Mouse (Mus musculus) limb, embryonic 15.5 days (tissue): Measurements from ENCODE around the gene Ccdc148. TPM values are rescaled to one million over a fixed set of nuclear protein-coding genes. Genes with fewer than 3 reads are reported as not detected.
A peak's percentile ranks its signal among the peaks of the same experiment; 100 is the strongest.

ENCODE experiments used
- ATAC-seq: fragments of 200-750 bp; cut with Nextera tagmentation; 2 replicates; pipeline ENCODE4 v1.8.0; 2017; ENCODE audit warnings: low read depth, moderate TSS enrichment; ENCODE audit not compliant: insufficient number of reproducible peaks, low FRiP score, low TSS enrichment
- H3K27ac ChIP-seq: fragments of 300-500 bp; sonication (generic); 2 replicates; pipeline ENCODE4 v1.5.1; 2015; ENCODE audit warnings: moderate library complexity, mild to moderate bottlenecking, inconsistent platforms
- H3K27me3 ChIP-seq: fragments of 300-500 bp; sonication (generic); 2 replicates; pipeline ENCODE4 v1.6.1; 2015; ENCODE audit warnings: inconsistent platforms
- H3K36me3 ChIP-seq: fragments of 300-500 bp; sonication (generic); 2 replicates; pipeline ENCODE4 v1.6.1; 2015; ENCODE audit warnings: inconsistent platforms
- H3K4me1 ChIP-seq: fragments of 300-500 bp; sonication (generic); 2 replicates; pipeline ENCODE4 v1.6.1; 2015; ENCODE audit warnings: inconsistent platforms
- H3K4me2 ChIP-seq: fragments of 300-500 bp; sonication (generic); 2 replicates; pipeline ENCODE4 v1.6.1; 2015; ENCODE audit warnings: mild to moderate bottlenecking, inconsistent platforms
- H3K4me3 ChIP-seq: fragments of 300-500 bp; sonication (generic); 2 replicates; pipeline ENCODE4 v1.5.1; 2015; ENCODE audit warnings: mild to moderate bottlenecking, inconsistent platforms
- H3K9ac ChIP-seq: fragments of 300-500 bp; sonication (generic); 2 replicates; pipeline ENCODE4 v1.6.1; 2015; ENCODE audit warnings: inconsistent platforms
- H3K9me3 ChIP-seq: fragments of 300-500 bp; sonication (generic); 2 replicates; pipeline ENCODE4 v1.6.1; 2016; ENCODE audit warnings: inconsistent platforms
- WGBS: fragments of 180-500 bp; shearing (Covaris S2); methylation state at CpG from one replicate; pipeline ENCODE4 v1.1.7; 2015; 5-methylcytosine and 5-hydroxymethylcytosine counted together
- polyA plus RNA-seq: library from polyadenylated mRNA; unstranded; fragments of >200 nt; fragmentation: Nextera tagmentation; extraction: Ambion mirVana; gene quantifications from 2 replicates; pipeline ENCODE4 v1.2.1, GENCODE M21; 2015

The Ccdc148 gene
- polyA plus RNA-seq, 1 experiment from 2014 or later, result 0.84 TPM

GRCm38 (mm10) chr2:59155428-59155827 is 5.1 kb downstream of the Ccdc148 start:
- no peaks in the 10 kb centered on the region for H3K27me3 ChIP-seq
- ATAC-seq, result no peak

GRCm38 (mm10) chr2:59131044-59131443 is 29.4 kb downstream of the Ccdc148 start:
- Histone ChIP-seq H3K9me3 (no peaks in the 10 kb centered on the region), H3K9ac (no peak overlapping the region), H3K4me1 (no peaks in the 10 kb centered on the region), H3K36me3 (no peaks in the 10 kb centered on the region), H3K27me3 (no peaks in the 10 kb centered on the region), H3K4me3 (no peak overlapping the region), H3K4me2 (no peak overlapping the region), H3K27ac (no peak overlapping the region)
- WGBS, result 86% methylated on average over 8 of the region's 8 CpGs
- no peak for ATAC-seq

More at GRCm38 (mm10) chr2:59155428-59155827, 5.1 kb downstream of the Ccdc148 start:
- Histone ChIP-seq H3K4me2 (no peak overlapping the region), H3K27ac (no peak overlapping the region), H3K4me1 (peaks cover 7% of the 10 kb centered on the region), H3K9me3 (no peaks in the 10 kb centered on the region), H3K4me3 (no peak overlapping the region), H3K9ac (no peak overlapping the region), H3K36me3 (no peaks in the 10 kb centered on the region)

- no peaks in the 10 kb centered on the region for H3K36me3 ChIP-seq
- H3K9me3 ChIP-seq, result no peaks in the 10 kb centered on the region
- WGBS, result 67% methylated on average over 8 of the region's 8 CpGs
- H3K4me2 ChIP-seq, result no peak overlapping the region
- no peaks in the 10 kb centered on the region for H3K4me1 ChIP-seq
- H3K4me3 ChIP-seq, result no peak overlapping the region
- H3K27ac ChIP-seq, result no peak overlapping the region
- H3K9ac ChIP-seq, result no peak overlapping the region
- no peaks in the 10 kb centered on the region for H3K27me3 ChIP-seq
- ATAC-seq, result no peak
Observed at GRCm38 (mm10) chr2:59129821-59130220, 30.7 kb downstream of the Ccdc148 start.

- no peak for ATAC-seq
- H3K9ac ChIP-seq, result no peak overlapping the region
- no peaks in the 10 kb centered on the region for H3K36me3 ChIP-seq
- no peak overlapping the region for H3K27ac ChIP-seq
- no peak overlapping the region for H3K4me3 ChIP-seq
- 72% methylated on average over 7 of the region's 7 CpGs for WGBS
- no peaks in the 10 kb centered on the region for H3K27me3 ChIP-seq
- H3K4me1 ChIP-seq, result no peaks in the 10 kb centered on the region
- H3K4me2 ChIP-seq, result no peak overlapping the region
- H3K9me3 ChIP-seq, result no peaks in the 10 kb centered on the region
Observed at GRCm38 (mm10) chr2:59129023-59129422, 31.5 kb downstream of the Ccdc148 start.

GRCm38 (mm10) chr2:59055615-59056145 is 104.8 kb downstream of the Ccdc148 start:
- 73% methylated on average over 5 of the region's 5 CpGs for WGBS
- Histone ChIP-seq H3K27me3 (no peaks in the 10 kb centered on the region), H3K4me1 (no peaks in the 10 kb centered on the region), H3K4me2 (no peak overlapping the region), H3K9me3 (no peaks in the 10 kb centered on the region), H3K27ac (no peak overlapping the region), H3K36me3 (no peaks in the 10 kb centered on the region), H3K9ac (no peak overlapping the region), H3K4me3 (no peak overlapping the region)
- ATAC-seq, result no peak

GRCm38 (mm10) chr2:59054339-59054738 is 106.1 kb downstream of the Ccdc148 start:
- Histone ChIP-seq H3K27ac (no peak overlapping the region), H3K36me3 (no peaks in the 10 kb centered on the region), H3K9me3 (no peaks in the 10 kb centered on the region), H3K27me3 (no peaks in the 10 kb centered on the region), H3K4me2 (no peak overlapping the region), H3K4me3 (no peak overlapping the region), H3K9ac (no peak overlapping the region), H3K4me1 (0 out of 2 replicates have a peak, but pooled peaks cover 4% of the 10 kb centered on the region)
- WGBS, result 70% methylated on average over 5 of the region's 5 CpGs
- ATAC-seq, result no peak

- ATAC-seq, result no peak
- 0 out of 2 replicates have a peak, but pooled peaks cover 4% of the 10 kb centered on the region for H3K4me1 ChIP-seq
- no peak overlapping the region for H3K9ac ChIP-seq
- H3K27ac ChIP-seq, result no peak overlapping the region
- no peaks in the 10 kb centered on the region for H3K9me3 ChIP-seq
- no peaks in the 10 kb centered on the region for H3K27me3 ChIP-seq
- H3K36me3 ChIP-seq, result no peaks in the 10 kb centered on the region
- H3K4me3 ChIP-seq, result no peak overlapping the region
- H3K4me2 ChIP-seq, result no peak overlapping the region
- WGBS, result 60% methylated on average over 7 of the region's 7 CpGs
Observed at GRCm38 (mm10) chr2:59053461-59054039, 106.9 kb downstream of the Ccdc148 start.

- H3K4me3 ChIP-seq, result no peak overlapping the region
- no peak for ATAC-seq
- no peak overlapping the region for H3K9ac ChIP-seq
- no peaks in the 10 kb centered on the region for H3K9me3 ChIP-seq
- H3K4me2 ChIP-seq, result no peak overlapping the region
- no peaks in the 10 kb centered on the region for H3K36me3 ChIP-seq
- 78% methylated on average over 8 of the region's 8 CpGs for WGBS
- no peaks in the 10 kb centered on the region for H3K27me3 ChIP-seq
- peaks cover 11% of the 10 kb centered on the region; the same call in 1 of the 2 replicates for H3K4me1 ChIP-seq
- no peak overlapping the region for H3K27ac ChIP-seq
Observed at GRCm38 (mm10) chr2:59050245-59050824, 110.1 kb downstream of the Ccdc148 start.

- ATAC-seq, result no peak
- no peak overlapping the region for H3K4me3 ChIP-seq
- H3K9me3 ChIP-seq, result no peaks in the 10 kb centered on the region
- no peak overlapping the region for H3K4me2 ChIP-seq
- H3K4me1 ChIP-seq, result peaks cover 11% of the 10 kb centered on the region; the same call in 1 of the 2 replicates
- H3K27me3 ChIP-seq, result no peaks in the 10 kb centered on the region
- no peaks in the 10 kb centered on the region for H3K36me3 ChIP-seq
- no peak overlapping the region for H3K27ac ChIP-seq
- no peak overlapping the region for H3K9ac ChIP-seq
- WGBS, result 38% methylated on average over 4 of the region's 4 CpGs
Observed at GRCm38 (mm10) chr2:59049686-59050085, 110.8 kb downstream of the Ccdc148 start.

- peaks cover 13% of the 10 kb centered on the region; the same call in 1 of the 2 replicates for H3K4me1 ChIP-seq
- no peaks in the 10 kb centered on the region for H3K36me3 ChIP-seq
- no peaks in the 10 kb centered on the region for H3K9me3 ChIP-seq
- no peak overlapping the region for H3K9ac ChIP-seq
- ATAC-seq, result peak; percentile 81; the same call in 1 of the 2 replicates
- no peak overlapping the region for H3K4me2 ChIP-seq
- no peaks in the 10 kb centered on the region for H3K27me3 ChIP-seq
- WGBS, result 36% methylated on average over 6 of the region's 6 CpGs
- H3K4me3 ChIP-seq, result no peak overlapping the region
- H3K27ac ChIP-seq, result 0 out of 2 replicates have a peak overlapping the region, but pooled peaks have one; percentile 18
Observed at GRCm38 (mm10) chr2:59048775-59049451, 111.6 kb downstream of the Ccdc148 start.

GRCm38 (mm10) chr2:59043313-59044032 is 117.0 kb downstream of the Ccdc148 start:
- H3K4me1 ChIP-seq, result peaks cover 20% of the 10 kb centered on the region
- no peak overlapping the region for H3K9ac ChIP-seq
- no peaks in the 10 kb centered on the region for H3K36me3 ChIP-seq
- H3K27ac ChIP-seq, result no peak overlapping the region
- peak overlapping the region; percentile 6 for H3K4me2 ChIP-seq
- H3K9me3 ChIP-seq, result no peaks in the 10 kb centered on the region
- H3K27me3 ChIP-seq, result no peaks in the 10 kb centered on the region
- ATAC-seq, result no peak
- no peak overlapping the region for H3K4me3 ChIP-seq
- 28% methylated on average over 22 of the region's 22 CpGs for WGBS
